Mouse (Mus musculus): Measurements from ENCODE around the gene Alcam.

Alcam gene

GRCm38 (mm10) chr16:52261755-52262154 lies 192.1 kb downstream of the Alcam start:
- no peak for DNase-seq (ENCODE audit: low spot score in 2 of 2)

- DNase-seq (ENCODE audit: low spot score in 2 of 2), result no peak
These were observed 202.9 kb downstream of the Alcam start for GRCm38 (mm10) chr16:52250935-52251334.

GRCm38 (mm10) chr16:52250196-52250595 lies 203.7 kb downstream of the Alcam start:
- DNase-seq (ENCODE audit: low spot score in 2 of 2), result no peak

GRCm38 (mm10) chr16:52243421-52243973 lies 210.4 kb downstream of the Alcam start:
- no peak for DNase-seq (ENCODE audit: low spot score in 2 of 2)

- DNase-seq (ENCODE audit: low spot score in 2 of 2), result no peak
These were observed 211.7 kb downstream of the Alcam start for GRCm38 (mm10) chr16:52242144-52242543.

GRCm38 (mm10) chr16:52229930-52230329 lies 223.9 kb downstream of the Alcam start:
- DNase-seq (ENCODE audit: low spot score in 2 of 2), result no peak

GRCm38 (mm10) chr16:52229446-52229845 lies 224.4 kb downstream of the Alcam start:
- DNase-seq (ENCODE audit: low spot score in 2 of 2), result no peak

- DNase-seq (ENCODE audit: low spot score in 2 of 2), result no peak
These were observed 231.0 kb downstream of the Alcam start for GRCm38 (mm10) chr16:52222896-52223295.

GRCm38 (mm10) chr16:52219069-52219468 lies 234.8 kb downstream of the Alcam start:
- DNase-seq (ENCODE audit: low spot score in 2 of 2), result peak in 1 of 2 experiments; percentile 28

GRCm38 (mm10) chr16:52210844-52211606 lies 242.8 kb downstream of the Alcam start:
- DNase-seq (ENCODE audit: low spot score in 2 of 2), result no peak

GRCm38 (mm10) chr16:52200107-52200506 lies 253.8 kb downstream of the Alcam start:
- DNase-seq (ENCODE audit: low spot score in 2 of 2), result no peak
